Mouse (Mus musculus) T-helper 17 cell (primary cell): ENCODE measurements around the gene Rnf157.

ENCODE experiments used
- in situ Hi-C, 2 experiments: fragments of 300-600 bp; cut with MboI, MseI; formaldehyde crosslinking; loops; 1 replicate in 1 of 2; 2 replicates in 1 of 2; pipeline ENCODE4 v1.15.1; 2025; ENCODE audit warnings: high pct_unique_total_duplicates in 2 of 2

Gene Rnf157

DNA sequence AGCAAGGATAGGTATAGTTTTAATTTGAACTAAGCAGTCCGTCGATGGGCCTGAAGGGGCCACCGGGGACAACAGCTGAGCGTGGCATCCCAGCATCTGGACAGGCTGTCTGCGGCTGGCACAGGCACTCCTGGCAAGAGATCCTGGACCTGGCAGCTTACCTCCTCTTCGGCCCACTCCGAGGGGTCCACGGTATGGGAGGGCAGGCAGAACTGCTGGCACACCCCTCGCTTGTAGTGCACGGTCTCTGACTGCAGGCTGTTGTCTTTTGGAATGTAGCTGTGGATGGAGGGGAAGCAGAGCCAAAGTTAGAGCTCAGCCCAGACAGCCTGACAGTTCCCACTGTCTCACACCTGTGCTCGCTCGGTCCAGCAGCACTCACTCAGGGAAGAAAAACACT, 53.2 kb downstream of the Rnf157 start:
- in situ Hi-C loops, result loop anchor here (5.0 to 10.0 kb wide), 2 partner anchors 32 to 45 kb away; no protein-coding TSS in a partner anchor

DNA sequence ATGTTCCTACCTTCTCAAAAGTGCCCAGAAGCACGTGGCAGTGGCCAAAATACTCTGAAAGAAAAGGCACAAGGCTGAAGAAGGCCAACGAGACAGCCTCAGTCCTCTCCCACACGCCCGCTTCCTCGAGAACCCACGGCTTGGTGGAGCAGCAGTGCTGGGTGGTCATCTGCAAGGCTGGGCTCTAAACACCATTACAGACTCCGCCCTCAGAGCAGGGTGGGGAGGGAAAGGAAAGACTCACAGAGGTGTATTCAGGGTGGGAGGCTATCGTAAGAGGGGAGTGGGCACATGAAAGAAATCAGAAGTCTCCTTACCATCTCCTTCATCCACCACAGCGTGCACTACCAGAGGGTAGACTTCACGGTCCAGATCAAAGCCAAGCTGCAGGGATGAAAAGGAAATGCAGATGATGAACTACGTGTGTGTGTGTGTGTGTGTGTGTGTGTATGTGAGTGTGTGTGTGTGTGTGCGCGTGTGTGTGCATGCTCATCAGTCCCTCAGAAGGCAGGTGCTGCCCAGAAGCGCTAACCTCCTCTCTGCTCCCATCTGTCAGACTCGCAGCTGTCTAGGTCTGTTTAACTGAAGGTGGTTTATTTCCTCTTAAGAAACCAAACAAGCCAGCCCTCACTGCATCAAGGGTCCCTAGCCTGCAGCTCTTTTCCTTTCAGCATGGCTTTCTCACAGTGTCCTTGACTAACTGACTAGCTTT, 53.8 kb downstream of the Rnf157 start:
- in situ Hi-C loops, result no loop called here

DNA sequence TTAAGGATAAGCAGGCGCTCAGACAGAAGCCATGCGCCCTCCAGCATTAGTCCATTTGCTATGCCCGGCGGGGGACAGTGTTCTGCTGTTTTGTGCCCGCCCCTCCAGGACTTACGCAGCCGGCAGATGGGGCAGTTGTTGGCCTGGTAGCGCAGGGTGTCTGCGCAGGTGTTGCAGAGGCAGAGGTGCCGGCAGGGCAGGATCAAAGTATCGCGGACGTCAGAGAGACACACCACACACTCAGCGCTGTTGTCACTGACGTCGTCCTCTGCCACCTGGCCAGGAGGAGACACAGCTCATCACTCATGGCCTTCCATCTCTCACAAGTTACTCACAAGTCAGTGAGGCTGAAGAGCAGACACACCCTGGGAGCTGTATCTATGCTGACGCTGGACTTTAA, 58.3 kb downstream of the Rnf157 start:
- in situ Hi-C loops, result no loop called here

DNA sequence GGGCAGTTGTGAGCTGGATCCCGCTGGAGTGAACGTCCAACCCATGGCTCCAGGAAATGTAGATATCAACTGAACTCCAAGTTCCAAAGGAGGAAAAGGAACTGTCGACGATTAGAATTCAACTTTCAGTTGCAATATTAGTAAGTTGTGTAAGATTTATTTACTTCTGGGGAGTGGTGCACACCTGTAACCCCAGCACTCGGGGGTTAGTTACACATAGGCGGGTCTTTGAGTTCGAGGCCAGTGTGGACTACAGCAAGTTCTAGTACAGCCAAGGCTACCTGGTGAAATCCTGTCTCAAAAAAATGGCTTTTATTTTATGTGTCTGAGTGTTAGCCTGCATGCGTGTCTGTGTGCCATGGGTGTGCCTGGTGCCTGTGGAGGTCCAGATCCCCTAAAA, 59.3 kb downstream of the Rnf157 start:
- in situ Hi-C loops, result no loop called here

DNA sequence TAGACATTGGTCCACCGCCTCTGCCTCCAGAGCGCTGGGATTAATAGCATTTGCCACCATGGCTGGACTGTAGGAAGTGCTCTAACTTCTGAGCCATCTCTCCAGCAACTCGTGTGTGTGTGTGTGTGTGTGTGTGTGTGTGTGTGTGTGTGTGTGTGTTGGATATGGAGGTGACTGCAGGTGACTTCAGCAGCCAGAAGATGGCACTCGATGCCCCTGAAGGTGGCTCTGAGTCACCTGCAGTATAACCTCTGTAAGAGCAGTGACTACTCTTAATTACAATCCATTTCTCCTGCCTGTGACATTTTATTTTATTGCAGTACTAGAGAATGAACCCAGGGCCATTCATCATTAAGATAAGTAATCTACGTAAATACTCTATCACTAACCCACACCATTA, 61.5 kb downstream of the Rnf157 start:
- in situ Hi-C loops, result no loop called here

DNA sequence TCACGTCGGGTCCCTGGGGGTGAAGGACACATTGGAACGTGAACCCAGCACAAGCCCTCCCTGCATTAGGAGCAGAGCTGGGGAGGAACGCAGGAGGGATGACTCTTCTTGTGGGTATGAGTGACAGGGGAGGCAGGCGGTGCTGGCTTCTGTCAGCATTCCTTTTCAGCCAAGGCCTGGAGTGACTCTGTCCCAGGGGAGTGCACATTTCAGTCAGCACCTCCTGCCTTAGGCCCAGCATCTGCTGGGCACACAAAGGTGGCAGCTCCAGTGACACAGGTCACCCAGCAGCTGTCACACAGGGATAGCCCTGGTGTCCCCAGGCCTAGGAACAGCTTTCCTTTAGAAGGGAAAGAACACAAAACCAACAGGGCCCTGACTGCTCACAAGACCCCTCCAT, 64.9 kb downstream of the Rnf157 start:
- in situ Hi-C loops, result no loop called here

DNA sequence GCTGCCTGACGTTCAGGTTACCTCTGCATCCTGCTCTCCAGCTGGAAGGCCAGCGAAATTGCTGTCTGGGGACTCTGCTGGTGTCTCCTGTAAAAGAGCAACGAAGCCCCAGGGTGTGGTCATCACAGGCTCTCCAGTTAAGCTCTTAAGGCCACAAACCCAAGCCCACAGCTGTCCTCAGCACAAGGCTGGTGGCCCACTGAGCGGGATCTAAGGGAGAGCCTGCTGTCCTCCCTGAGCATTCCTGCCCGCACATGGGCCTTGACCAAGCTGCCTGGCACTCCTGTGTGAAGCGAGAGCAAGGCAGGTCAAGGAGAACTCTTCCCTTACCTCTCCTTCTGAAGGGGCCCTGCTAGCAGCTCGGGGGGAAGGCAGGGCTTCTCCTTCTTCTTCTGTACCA, 65.8 kb downstream of the Rnf157 start:
- in situ Hi-C loops, result no loop called here

DNA sequence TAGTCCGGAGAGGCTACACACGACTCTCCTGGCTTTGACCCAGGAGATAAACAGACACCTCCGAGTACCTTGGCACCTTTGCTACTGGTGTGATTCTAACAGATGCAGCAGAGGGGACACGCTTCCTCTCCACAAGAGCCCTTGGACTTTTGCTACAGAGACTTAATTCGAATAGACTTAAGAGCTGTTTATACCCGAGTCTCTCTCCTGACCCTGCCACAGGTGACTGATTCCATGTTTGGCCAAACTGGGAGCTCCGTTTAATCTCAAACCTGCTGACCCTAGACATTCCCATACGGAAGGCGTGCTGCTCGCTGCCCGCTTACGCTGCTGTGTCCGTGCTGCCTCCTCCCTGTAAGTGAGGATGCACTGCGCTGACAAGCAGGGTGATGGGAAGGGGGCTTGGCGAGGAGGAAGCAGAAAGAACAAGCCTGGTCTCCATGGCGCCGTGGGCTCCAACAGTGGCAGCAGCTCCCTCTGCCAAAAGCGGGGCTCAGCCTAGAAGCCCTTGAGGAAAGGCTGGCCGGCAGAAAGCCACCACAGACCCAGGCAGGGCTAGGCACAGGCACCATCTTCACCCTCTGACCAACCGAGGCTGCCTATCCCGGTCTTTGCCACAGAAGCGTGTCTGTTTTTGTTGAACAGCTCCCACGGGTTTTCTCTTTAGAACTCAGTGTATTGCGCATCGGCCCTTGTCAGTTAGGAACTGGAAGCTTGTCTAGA, 70.6 kb downstream of the Rnf157 start:
- in situ Hi-C loops, result no loop called here

DNA sequence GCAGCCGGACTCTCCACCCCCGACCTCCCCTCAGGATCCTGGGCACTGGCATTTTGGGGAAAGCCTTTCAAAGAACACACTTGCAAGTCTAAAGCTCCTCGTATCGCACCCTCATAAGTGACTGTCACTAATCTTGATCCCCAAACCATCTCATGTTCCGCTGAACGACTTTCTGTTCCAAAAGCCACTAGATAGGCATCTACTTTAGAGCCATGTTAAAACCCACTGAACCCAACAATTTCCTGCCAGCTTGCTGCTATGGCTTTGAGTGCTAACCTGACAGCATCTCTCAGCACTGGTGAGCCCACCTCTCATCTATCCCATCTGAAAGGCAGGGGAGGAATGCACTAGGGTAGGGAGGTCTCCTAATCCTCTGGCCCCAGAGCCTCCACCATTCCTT, 75.3 kb downstream of the Rnf157 start:
- in situ Hi-C loops, result loop anchor here in 1 of 2 experiments (10.0 kb wide), 1 partner anchor 467 kb away; no protein-coding TSS in a partner anchor

DNA sequence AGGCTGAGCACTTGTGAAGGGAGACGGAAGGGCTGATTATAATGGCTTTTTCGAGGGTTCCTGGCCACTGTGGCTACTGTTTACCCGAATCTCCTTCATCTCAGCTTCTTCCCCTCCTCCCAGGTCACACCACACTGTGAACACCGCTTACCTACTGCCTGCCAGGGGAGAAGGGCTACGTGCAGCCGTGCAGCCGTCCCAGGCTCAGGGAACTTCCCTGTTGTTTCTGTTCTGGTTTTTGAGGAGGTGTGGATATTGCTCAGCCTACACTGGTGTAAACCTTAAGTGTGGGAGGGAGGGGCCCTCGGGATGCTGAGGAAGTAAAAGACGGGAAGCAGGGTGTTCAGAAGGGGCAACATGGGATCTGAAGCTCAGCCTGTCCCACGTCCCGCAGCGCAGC, 75.8 kb downstream of the Rnf157 start:
- in situ Hi-C loops, result loop anchor here in 1 of 2 experiments (10.0 kb wide), 1 partner anchor 468 kb away; no protein-coding TSS in a partner anchor

DNA sequence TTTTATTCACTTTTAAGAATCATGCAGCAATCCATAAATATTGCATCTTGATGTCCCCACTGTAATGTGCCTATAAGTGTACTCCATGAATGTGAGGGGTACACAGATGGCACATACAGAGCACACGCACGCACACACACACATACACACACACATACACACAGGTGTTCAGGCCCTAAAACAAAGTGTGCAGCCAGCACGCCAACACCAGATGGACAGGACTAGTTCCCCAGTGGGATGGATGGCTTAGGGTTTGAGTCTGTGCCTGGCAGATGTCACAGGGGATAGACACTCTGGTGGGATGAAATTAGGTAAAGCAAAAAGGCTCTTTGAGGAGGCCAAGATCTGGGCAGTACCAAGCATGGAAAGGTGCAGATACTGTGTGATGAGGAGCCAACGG, 76.4 kb downstream of the Rnf157 start:
- in situ Hi-C loops, result loop anchor here in 1 of 2 experiments (10.0 kb wide), 1 partner anchor 468 kb away; no protein-coding TSS in a partner anchor

DNA sequence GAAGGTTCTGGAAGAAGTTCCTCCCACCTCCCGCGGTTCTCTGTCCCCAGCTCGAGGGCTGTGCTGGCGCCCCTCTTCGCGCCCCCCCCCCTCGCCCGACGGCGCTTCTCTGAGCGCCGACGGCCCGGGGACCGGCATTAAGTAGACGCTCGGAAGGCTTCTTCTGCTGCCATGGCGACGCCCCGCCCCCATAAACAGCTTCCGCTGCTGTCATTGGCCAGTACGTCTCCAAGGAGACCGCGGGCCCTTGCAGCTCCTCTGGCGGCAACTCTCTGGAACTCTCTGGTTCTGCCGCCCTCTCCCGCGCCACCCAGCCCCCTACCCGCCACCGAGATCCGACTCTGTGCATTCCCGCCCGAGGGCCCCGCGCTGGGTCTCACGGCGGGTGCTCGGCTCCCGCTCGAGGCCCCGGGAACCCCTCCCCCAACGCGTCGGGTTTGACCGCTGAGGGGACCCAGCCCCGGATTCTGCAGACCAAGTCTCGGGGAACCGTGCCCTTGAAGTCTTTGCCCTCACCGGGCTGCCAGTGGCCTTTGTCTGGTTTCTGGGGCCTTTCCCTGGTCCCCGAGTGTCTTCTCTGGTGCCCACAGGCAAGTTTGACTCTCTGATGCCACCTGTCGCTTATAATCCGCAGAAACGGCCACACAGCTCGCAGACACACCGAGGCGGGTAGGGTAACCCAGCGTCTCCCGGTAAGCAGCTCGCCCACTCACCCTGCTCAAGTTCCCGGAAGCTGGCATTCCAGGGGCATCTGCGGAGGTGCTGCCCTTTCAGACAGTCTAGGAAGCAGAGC, 77.4 kb downstream of the Rnf157 start, which contains the start of gene Foxj1:
Gene Foxj1, minus strand, starts transcription at position 156 of the 793 bp plus-strand sequence.
- in situ Hi-C loops, result loop anchor here in 1 of 2 experiments (10.0 kb wide), 1 partner anchor 469 kb away; no protein-coding TSS in a partner anchor

DNA sequence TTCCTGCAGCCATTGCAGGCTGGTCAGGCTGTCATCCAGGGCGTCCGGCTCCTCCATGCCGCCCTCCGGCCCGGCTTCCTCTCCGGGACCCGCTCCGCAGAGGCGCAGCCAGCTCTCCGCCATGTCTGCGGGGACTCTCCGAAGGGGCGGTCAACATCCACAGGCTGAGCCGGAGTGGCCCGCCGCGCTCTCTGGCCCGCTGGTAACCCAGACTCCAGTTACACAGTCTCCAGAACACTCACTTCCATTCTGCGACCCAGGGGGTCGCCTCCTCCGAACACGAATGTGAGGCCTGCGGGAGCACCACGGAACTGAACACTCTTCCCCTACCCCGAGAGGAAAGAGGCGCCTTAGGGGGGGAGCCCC, 78.4 kb downstream of the Rnf157 start:
- in situ Hi-C loops, result loop anchor here in 1 of 2 experiments (10.0 kb wide), 1 partner anchor 470 kb away; no protein-coding TSS in a partner anchor

DNA sequence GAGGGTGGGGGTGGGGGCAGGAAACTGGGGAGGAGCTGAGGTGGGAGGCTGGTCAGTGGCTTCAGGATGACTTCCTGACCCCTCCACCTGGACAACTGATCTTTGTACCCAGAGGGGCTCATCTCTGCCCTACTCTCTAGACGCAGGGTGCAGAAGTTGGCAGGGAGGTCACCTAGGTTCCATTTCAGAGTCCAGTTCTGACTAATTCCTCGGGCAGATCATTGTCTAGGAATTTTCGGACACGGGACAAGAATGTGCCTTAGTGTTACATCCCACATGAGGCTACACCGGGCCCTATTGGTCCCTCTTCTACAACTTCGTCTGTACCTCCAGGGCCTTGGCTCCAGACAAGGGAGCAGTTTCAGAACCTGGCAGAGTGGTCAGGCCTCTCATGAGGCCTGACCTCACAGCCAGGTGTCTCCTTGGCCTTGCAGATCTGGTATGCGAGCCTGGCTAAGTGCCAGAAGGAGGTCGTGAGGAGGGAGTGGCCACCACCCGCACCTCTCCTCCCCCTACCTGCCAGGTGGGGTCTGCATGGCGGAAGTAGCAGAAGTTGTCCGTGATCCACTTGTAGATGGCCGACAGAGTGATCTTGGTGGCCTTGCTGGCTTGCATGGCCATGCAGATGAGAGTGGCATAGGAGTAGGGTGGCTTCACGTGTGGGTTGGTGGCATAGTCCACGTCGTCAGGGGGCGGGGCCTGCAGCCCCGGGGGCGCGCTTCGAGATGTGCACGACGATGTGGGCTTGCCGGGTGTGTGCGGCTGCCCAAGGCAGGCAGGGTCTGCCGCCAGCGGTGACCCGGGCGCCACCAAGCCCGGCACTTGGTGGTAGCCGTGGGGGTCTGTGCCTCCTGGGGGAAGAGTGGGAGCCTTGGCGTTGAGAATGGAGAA, 79.1 kb downstream of the Rnf157 start:
- in situ Hi-C loops, result loop anchor here in 1 of 2 experiments (10.0 kb wide), 1 partner anchor 471 kb away; no protein-coding TSS in a partner anchor

DNA sequence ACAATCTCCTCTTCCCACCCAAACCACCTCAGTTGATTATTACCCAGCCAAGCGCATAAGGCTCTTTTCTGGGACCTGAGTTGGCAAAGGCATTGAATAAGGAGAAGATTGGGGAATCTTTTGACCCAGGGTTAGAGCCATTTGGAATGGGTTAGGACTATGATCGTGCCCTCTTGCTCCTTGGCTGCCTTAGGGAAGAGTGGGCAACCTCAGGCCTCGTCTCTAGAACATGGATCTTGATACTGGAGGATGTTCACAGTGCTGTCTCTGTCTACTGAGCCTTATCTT, 79.9 kb downstream of the Rnf157 start:
- in situ Hi-C loops, result loop anchor here in 1 of 2 experiments (10.0 kb wide), 1 partner anchor 472 kb away; no protein-coding TSS in a partner anchor

DNA sequence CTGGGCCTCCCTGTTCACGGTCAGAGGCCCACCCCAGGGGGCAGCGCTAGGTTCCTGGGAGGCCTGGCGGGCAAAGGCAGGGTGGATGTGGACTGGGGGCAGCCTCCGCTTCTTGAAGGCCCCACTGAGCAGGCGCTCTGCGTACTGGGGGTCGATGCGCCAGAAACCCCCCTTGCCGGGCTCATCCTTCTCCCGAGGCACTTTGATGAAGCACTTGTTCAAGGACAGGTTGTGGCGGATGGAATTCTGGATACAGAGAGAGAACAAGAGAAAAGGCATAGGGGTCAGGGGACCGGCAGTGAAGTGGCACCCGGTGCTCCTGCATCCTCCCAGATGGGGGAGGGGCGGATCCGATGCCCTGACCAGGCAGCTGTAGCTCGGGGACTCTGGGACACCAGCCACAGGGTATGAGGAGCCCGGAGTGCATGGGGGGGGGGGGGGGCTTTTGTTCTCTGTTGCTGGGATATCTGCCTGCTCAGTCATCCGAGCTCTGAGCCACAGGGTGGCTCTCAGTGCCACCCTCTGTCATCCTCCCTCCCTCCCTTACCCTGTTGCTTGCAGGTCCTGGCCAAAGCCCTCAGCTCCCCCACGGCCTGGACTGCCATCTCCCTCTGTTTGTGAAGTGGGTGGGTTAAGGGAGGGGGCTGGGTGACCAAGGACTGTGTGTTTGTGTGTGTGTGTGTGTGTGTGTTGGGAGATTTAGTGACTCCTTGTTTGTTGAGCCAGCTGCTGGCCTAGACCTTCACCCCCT, 80.4 kb downstream of the Rnf157 start:
- in situ Hi-C loops, result loop anchor here in 1 of 2 experiments (10.0 kb wide), 1 partner anchor 472 kb away; no protein-coding TSS in a partner anchor

DNA sequence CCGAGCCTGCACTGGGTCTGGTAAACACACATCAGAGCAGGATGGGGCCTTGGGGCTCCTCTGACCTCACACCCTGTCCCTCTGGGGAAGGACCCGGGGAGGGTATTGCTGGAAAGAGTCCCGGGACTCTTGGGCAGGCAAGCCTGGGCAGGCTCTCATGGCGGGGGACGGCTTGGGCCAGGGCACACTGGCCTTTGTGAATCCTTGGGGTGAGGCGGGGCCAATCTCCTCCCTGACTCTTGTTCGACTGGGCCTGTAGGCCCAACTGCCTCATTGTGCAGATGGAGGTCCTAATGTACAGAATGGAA, 82.7 kb downstream of the Rnf157 start:
- in situ Hi-C loops, result loop anchor here in 1 of 2 experiments (10.0 kb wide), 1 partner anchor 475 kb away; no protein-coding TSS in a partner anchor

DNA sequence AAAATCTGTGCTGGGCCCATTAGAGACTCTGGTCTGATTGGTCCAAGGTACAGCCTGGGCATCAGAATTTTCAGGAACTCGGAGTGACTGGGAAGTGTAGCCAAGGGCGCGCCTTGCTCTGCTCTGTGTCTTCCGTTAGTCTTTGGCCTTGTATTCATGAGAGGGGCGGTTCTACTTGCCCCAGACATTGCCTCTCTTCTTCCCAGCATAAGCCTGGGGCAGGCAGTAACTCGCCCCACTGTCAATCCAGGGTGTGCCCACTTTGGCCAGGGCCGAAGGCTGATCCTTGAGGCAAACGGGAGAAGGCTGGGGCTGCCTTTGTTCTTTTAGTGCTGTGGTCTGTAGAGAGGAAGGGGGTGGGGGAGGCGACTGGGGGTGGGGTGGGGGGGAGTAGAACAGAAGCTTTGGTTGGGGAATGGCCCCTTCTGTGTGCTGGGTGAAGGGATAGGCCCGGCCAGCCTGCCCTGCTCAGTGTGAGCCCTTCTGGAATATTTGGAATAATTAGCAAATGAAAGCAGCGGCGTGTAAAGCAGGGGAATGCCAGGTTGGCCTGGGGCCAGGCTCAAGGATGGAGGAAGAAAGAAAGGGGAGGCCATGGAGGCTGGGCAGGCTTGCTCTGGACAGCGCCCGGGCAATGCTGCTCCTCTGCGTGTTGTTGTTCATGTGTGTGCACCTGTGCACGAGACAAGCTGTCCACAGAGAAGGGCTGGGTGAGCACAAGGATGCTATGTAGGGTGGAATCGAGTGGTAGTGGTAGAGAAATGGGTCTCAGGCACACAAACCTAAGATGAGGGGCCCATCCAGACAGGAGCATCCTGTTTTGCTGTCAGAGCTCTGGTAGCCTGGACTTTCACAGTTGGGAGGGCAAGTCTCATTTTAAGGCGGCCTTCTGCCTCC, 83.3 kb downstream of the Rnf157 start:
- in situ Hi-C loops, result loop anchor here in 1 of 2 experiments (5.0 to 10.0 kb wide), 2 partner anchors 33 to 475 kb away; no protein-coding TSS in a partner anchor
